Mouse (Mus musculus) kidney, embryonic 16.5 days (tissue): ENCODE measurements at regions not wholly inside any gene's neighbourhood (a gene's known extent, or its start where the extent isn't known, plus 50 kb on each side); places are given as distances from the start of the nearest gene placed in this dataset.

Experiments
- ATAC-seq: fragments of 200-750 bp; cut with Nextera tagmentation; 2 replicates; pipeline ENCODE4 v1.8.0; 2017; ENCODE audit warnings: moderate TSS enrichment; ENCODE audit not compliant: low FRiP score, low TSS enrichment
- H3K27ac ChIP-seq: fragments of 300-500 bp; sonication (generic); 2 replicates; pipeline ENCODE4 v1.5.1; 2014; ENCODE audit warnings: low read length
- H3K27me3 ChIP-seq: fragments of 300-500 bp; sonication (generic); 2 replicates; pipeline ENCODE4 v1.6.1; 2014; ENCODE audit warnings: low read length, control low read depth, mixed read lengths; ENCODE audit not compliant: insufficient read depth
- H3K36me3 ChIP-seq: fragments of 300-500 bp; sonication (generic); 2 replicates; pipeline ENCODE4 v1.6.1; 2014; ENCODE audit warnings: low read length, control low read depth, mixed read lengths; ENCODE audit not compliant: insufficient read depth
- H3K4me1 ChIP-seq: fragments of 300-500 bp; sonication (generic); 2 replicates; pipeline ENCODE4 v1.6.1; 2014; ENCODE audit warnings: low read length, control low read depth, mixed read lengths; ENCODE audit not compliant: insufficient read depth
- H3K4me2 ChIP-seq: fragments of 300-500 bp; sonication (generic); replicated peaks from 2 replicates; pipeline ENCODE4 v1.6.1; 2014; ENCODE audit warnings: low read depth, low read length
- H3K4me3 ChIP-seq: fragments of 300-500 bp; sonication (generic); 2 replicates; pipeline ENCODE4 v1.5.1; 2014; ENCODE audit warnings: mild to moderate bottlenecking, low read length
- H3K9ac ChIP-seq: fragments of 300-500 bp; sonication (generic); replicated peaks from 2 replicates; pipeline ENCODE4 v1.6.1; 2014; ENCODE audit warnings: low read length
- H3K9me3 ChIP-seq: fragments of 300-500 bp; sonication (generic); 2 replicates; pipeline ENCODE4 v1.6.1; 2016; ENCODE audit warnings: low read length, control low read depth
- WGBS: fragments of 180-500 bp; shearing (Covaris S2); extraction: QIAGEN DNeasy Blood & Tissue Kit; methylation state at CpG from one replicate; pipeline ENCODE4 v1.1.7; 2014; 5-methylcytosine and 5-hydroxymethylcytosine counted together

DNA sequence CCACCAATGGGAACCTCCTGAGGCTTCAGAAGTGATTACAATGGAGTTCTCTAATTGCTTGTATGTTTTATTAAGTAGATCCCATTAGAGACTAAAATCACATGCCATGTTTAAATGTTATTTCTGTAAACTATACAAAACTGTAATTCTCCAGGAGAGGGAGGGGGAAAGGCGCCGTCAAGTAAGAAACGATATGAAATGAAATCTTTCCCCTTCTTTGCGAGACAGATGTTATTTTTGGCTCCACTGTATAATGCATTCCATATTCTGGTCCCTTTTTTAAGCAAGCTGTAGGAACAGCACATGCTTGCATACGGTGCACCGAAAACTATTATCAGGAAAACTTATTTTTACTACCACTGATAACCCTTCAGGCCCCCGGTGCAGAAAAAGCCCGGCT is 141.0 kb upstream of the Gdnf start:
- ATAC-seq: no peak
- Histone ChIP-seq H3K27ac (no peak overlapping the region), H3K4me1 (no peaks in the 10 kb centered on the region), H3K27me3 (no peaks in the 10 kb centered on the region), H3K9ac (no peak overlapping the region), H3K36me3 (no peaks in the 10 kb centered on the region), H3K4me3 (no peak overlapping the region), H3K9me3 (no peaks in the 10 kb centered on the region), H3K4me2 (no peak overlapping the region)
- WGBS: 56% methylated on average over 8 of the region's 8 CpGs

DNA sequence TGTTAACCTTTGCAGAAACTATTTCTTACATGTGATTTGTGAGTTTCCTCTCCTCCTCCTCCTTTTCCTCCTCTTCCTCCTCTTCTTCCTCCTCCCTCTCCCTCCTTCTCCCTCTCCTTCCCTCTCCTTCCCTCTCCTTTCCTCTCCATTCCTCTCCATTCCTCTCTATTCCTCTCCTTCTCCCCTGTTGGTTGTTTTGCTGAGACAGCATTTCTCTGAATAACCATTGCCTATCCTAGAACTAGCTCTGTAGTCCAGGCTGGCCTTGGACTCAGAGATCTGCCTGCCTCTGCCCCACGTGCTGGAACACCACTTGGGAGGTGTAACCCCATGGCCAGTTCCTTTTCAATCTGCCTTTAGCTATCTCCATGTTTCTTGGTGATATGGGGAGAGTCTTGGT is 133.7 kb upstream of the Gdnf start:
- Histone ChIP-seq H3K4me1 (no peaks in the 10 kb centered on the region), H3K27ac (no peak overlapping the region), H3K9me3 (no peaks in the 10 kb centered on the region), H3K27me3 (no peaks in the 10 kb centered on the region), H3K9ac (no peak overlapping the region), H3K36me3 (no peaks in the 10 kb centered on the region), H3K4me3 (no peak overlapping the region), H3K4me2 (no peak overlapping the region)
- 73% methylated on average over 1 of the region's 1 CpGs for WGBS
- ATAC-seq: no peak

DNA sequence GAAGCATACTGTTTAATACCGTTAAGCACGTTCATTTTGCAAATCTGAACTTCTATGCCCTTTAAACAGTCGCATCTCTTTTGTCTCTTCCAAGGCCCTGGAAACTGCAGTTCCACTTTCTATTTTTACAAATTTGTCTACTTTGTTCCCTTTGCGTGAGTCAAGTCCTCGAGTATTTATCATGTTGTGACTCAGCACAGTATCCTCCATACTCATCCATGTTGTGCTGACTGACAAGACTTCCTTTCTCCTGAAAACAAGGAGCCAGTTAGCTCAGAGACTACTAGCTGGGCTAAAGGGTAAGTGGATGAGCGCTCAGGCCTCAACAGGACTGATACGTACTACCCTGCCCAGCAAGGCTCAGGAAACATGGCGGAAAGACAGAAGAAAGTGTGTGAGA is 131.9 kb upstream of the Gdnf start:
- H3K27ac ChIP-seq: no peak overlapping the region
- no peak overlapping the region for H3K4me3 ChIP-seq
- H3K9me3 ChIP-seq: no peaks in the 10 kb centered on the region
- H3K4me2 ChIP-seq: no peak overlapping the region
- ATAC-seq: no peak
- 93% methylated on average over 8 of the region's 8 CpGs for WGBS
- no peaks in the 10 kb centered on the region for H3K27me3 ChIP-seq
- H3K36me3 ChIP-seq: no peaks in the 10 kb centered on the region
- no peaks in the 10 kb centered on the region for H3K4me1 ChIP-seq
- H3K9ac ChIP-seq: no peak overlapping the region

DNA sequence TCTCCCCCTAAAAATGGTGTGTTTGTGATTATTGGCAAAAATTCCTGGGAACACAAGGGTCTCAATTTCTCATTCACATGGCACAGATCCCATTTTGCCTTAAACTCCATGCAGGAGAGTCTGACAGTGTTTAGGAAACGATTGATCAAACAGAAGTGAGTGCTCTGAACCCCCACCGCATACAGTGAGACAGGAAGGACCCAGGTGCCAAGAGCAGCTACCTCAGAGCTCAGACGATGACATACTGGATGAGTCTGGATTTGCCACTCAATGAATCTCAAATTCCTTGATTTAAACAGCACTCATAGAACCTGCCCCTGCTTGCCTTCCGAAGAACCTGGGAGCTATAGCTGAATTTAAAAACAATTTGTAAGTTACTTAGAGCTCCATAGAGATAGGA is 129.6 kb upstream of the Gdnf start:
- Histone ChIP-seq H3K27me3 (no peaks in the 10 kb centered on the region), H3K9ac (no peak overlapping the region), H3K4me3 (no peak overlapping the region), H3K36me3 (no peaks in the 10 kb centered on the region), H3K4me2 (no peak overlapping the region), H3K27ac (no peak overlapping the region), H3K4me1 (no peaks in the 10 kb centered on the region), H3K9me3 (no peaks in the 10 kb centered on the region)
- ATAC-seq: no peak
- 79% methylated on average over 4 of the region's 4 CpGs for WGBS

DNA sequence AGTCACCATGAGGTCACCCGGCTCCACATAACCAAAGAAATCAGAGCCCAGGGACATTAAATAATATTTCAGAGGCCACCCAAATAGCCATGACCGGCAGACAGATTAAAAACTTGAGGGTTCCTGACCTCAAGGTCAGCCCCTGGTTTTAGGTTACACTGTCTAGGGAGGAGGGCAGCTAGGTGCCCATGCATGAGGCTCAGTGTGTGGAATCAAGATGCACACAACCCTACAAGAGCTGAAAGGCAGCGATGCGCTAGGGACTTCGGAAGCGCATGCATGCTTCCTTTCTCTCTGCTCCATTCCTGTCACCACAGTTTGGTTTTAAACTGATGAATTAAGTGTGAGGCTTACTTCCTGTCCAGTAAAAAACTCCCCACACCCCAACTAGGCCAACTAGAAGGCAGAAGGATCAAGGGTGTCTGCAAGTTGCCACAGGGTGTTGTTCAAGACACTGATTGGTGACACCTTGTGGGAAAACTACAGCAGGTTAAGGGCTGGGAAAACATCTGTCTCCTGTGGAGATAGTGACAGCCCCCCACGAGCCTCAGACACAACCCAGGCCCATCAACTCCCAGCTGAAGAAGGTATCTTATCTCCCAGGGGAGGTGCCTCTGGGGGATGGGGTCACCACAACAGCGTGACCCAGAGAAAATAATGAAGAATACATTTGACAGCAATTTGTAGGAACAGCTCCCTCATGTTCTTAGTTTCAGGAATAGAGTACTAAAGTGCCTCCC is 127.2 kb upstream of the Gdnf start:
- H3K27me3 ChIP-seq: no peaks in the 10 kb centered on the region
- no peak overlapping the region for H3K4me3 ChIP-seq
- H3K9me3 ChIP-seq: no peaks in the 10 kb centered on the region
- no peak overlapping the region for H3K4me2 ChIP-seq
- no peaks in the 10 kb centered on the region for H3K4me1 ChIP-seq
- WGBS: 30% methylated on average over 8 of the region's 8 CpGs
- no peak overlapping the region for H3K27ac ChIP-seq
- H3K9ac ChIP-seq: no peak overlapping the region
- no peaks in the 10 kb centered on the region for H3K36me3 ChIP-seq
- peak; percentile 57; the same call in 1 of the 2 replicates for ATAC-seq

DNA sequence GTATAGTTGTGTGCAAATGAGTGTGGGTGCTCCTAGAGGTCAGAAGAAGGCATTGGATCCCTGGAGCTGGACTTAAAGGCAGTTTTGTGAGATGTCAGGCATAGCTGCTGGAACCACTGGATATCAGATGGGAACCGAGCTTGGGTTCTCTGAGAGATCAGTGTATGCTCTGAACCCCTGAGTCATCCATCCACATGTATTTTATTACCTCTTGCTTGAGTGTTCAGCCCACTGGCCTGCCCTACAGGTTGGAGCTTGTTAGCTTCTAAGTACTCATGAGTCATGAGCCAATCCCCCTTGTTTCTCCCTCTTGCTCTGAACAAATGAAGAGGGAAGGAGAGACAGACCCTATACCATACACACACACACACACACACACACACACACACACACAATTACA is 119.4 kb upstream of the Gdnf start:
- ATAC-seq: no peak
- Histone ChIP-seq H3K4me3 (no peak overlapping the region), H3K9me3 (no peaks in the 10 kb centered on the region), H3K4me2 (no peak overlapping the region), H3K36me3 (no peaks in the 10 kb centered on the region), H3K27ac (no peak overlapping the region), H3K27me3 (no peaks in the 10 kb centered on the region), H3K9ac (no peak overlapping the region), H3K4me1 (no peaks in the 10 kb centered on the region)
- WGBS: 76% methylated on average over 1 of the region's 1 CpGs

DNA sequence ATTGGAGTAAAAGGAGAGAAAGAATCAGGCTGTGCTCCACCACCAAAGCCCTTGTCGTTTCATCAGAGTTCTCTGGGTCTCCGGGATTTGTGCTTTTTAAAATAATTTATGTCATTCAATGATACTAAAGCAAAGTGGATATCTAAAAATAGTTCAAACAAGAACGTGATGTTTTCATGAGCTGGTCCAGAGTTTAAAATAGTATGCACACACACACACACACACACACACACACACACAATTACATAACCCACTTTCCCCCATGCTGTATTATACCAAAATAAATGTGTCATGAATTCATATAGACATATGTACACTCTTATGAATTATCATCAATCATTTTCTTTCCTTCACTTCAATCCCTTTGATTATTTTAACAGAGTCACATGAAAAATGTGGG is 118.5 kb upstream of the Gdnf start:
- Histone ChIP-seq H3K9ac (no peak overlapping the region), H3K4me2 (no peak overlapping the region), H3K36me3 (no peaks in the 10 kb centered on the region), H3K27ac (no peak overlapping the region), H3K4me1 (no peaks in the 10 kb centered on the region), H3K9me3 (no peaks in the 10 kb centered on the region), H3K4me3 (no peak overlapping the region), H3K27me3 (no peaks in the 10 kb centered on the region)
- no peak for ATAC-seq
- 53% methylated on average over 3 of the region's 3 CpGs for WGBS

DNA sequence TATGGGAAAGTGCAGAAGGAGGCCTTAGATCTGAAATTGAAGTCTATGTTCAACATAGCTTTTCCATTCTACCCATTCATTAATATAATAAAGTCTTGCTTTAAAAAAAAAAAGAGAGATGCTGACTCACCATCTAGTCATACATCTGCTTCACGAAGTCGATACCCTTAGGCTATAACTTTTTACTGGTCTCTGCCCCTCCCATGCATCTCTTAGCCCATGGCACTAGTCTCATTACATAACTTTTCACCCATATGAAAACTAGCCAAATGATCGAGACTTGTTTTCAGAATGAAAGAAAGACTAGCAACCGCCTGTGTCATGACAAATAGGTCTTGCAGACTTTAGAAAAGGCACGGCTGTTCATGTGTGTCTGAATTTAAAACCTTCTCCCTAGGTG is 116.6 kb upstream of the Gdnf start:
- no peak overlapping the region for H3K4me2 ChIP-seq
- H3K27ac ChIP-seq: no peak overlapping the region
- no peaks in the 10 kb centered on the region for H3K36me3 ChIP-seq
- H3K27me3 ChIP-seq: no peaks in the 10 kb centered on the region
- WGBS: 77% methylated on average over 5 of the region's 5 CpGs
- H3K4me1 ChIP-seq: no peaks in the 10 kb centered on the region
- no peaks in the 10 kb centered on the region for H3K9me3 ChIP-seq
- no peak overlapping the region for H3K9ac ChIP-seq
- H3K4me3 ChIP-seq: no peak overlapping the region
- ATAC-seq: no peak

DNA sequence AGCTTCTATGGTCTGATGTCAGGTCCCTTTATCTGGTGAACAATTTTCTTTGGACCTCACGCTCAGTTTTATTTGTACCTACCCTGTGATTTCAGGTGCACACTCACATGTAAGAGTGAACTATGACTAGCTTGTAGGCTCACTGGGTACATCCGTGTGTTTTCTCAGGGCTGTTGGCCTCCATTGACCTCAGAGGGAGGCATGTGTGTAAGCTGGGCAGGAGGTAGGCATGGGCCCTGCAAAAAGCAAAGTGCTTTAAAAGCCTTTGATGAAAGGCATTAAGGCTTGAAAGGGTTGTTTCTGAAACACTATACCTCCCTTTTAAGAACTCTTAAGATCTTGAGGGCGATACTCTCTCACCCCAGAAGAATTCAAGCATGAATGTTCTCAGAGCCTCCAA is 112.9 kb upstream of the Gdnf start:
- no peaks in the 10 kb centered on the region for H3K9me3 ChIP-seq
- no peak overlapping the region for H3K9ac ChIP-seq
- peak; percentile 63; the same call in 1 of the 2 replicates for ATAC-seq
- H3K27me3 ChIP-seq: no peaks in the 10 kb centered on the region
- no peak overlapping the region for H3K4me2 ChIP-seq
- no peaks in the 10 kb centered on the region for H3K36me3 ChIP-seq
- WGBS: 19% methylated on average over 3 of the region's 3 CpGs
- no peak overlapping the region for H3K27ac ChIP-seq
- no peaks in the 10 kb centered on the region for H3K4me1 ChIP-seq
- no peak overlapping the region for H3K4me3 ChIP-seq

DNA sequence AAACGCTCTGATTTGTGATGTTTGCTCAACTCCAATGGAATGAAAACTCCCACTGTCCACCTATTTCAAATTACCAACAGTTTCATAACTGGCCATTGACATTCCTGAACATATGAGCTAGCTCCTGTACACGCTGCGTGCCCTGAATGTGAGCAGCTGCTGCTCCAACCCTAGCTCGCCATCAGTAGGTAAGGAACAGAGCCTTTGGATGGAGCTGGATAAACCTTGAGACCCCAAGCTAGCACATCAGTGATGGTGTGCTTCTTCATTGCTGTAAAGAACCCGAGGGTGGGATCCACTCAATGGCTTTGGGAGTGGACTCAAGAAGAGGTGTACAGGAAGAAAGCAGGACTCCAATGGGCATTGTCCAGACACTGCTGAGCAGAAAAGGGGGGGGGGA is 101.8 kb upstream of the Gdnf start:
- Histone ChIP-seq H3K4me2 (no peak overlapping the region), H3K27me3 (no peaks in the 10 kb centered on the region), H3K27ac (no peak overlapping the region), H3K4me3 (no peak overlapping the region), H3K36me3 (no peaks in the 10 kb centered on the region), H3K9ac (no peak overlapping the region), H3K4me1 (no peaks in the 10 kb centered on the region), H3K9me3 (no peaks in the 10 kb centered on the region)
- 79% methylated on average over 5 of the region's 5 CpGs for WGBS
- no peak for ATAC-seq
